Mouse (Mus musculus) hindbrain, embryonic 10.5 days (tissue): ENCODE results near the gene Dok3. TPM values are rescaled to one million over a fixed set of nuclear protein-coding genes. Genes with fewer than 3 reads are reported as not detected.
A peak's percentile ranks its signal among the peaks of the same experiment; 100 is the strongest.

Experiments
- DNase-seq: peaks from one replicate; pipeline ENCODE4 v3.0.0-alpha.2; 2017; ENCODE audit warnings: low spot score
- H3K27ac ChIP-seq: fragments of 300-500 bp; sonication (generic); 2 replicates; pipeline ENCODE4 v1.5.1; 2016; ENCODE audit warnings: mild to moderate bottlenecking, moderate library complexity
- H3K27me3 ChIP-seq: fragments of 300-500 bp; sonication (generic); 2 replicates; pipeline ENCODE4 v1.6.1; 2016; ENCODE audit warnings: mild to moderate bottlenecking; ENCODE audit not compliant: poor library complexity, insufficient read depth, severe bottlenecking
- H3K36me3 ChIP-seq: fragments of 300-500 bp; sonication (generic); 2 replicates; pipeline ENCODE4 v1.6.1; 2016; ENCODE audit warnings: mild to moderate bottlenecking, moderate library complexity
- H3K4me1 ChIP-seq: fragments of 300-500 bp; sonication (generic); replicated peaks from 2 replicates; pipeline ENCODE4 v1.6.1; 2016; ENCODE audit warnings: mild to moderate bottlenecking
- H3K4me3 ChIP-seq: fragments of 300-500 bp; sonication (generic); 2 replicates; pipeline ENCODE4 v1.5.1; 2016; ENCODE audit warnings: mild to moderate bottlenecking, moderate library complexity
- H3K9me3 ChIP-seq: fragments of 300-500 bp; sonication (generic); 2 replicates; pipeline ENCODE4 v1.6.1; 2016; ENCODE audit warnings: mild to moderate bottlenecking, moderate library complexity
- WGBS: fragments of 180-500 bp; shearing (Covaris S2); methylation state at CpG from one replicate; pipeline ENCODE4 v1.1.7; 2016; 5-methylcytosine and 5-hydroxymethylcytosine counted together
- polyA plus RNA-seq: library from polyadenylated mRNA; unstranded; fragments of >200 nt; fragmentation: Nextera tagmentation; extraction: Ambion mirVana; gene quantifications from 2 replicates; pipeline ENCODE4 v1.2.1, GENCODE M21; 2016

Gene Dok3
- polyA plus RNA-seq, 1 experiment from 2014 or later, result 3.9 TPM

DNA sequence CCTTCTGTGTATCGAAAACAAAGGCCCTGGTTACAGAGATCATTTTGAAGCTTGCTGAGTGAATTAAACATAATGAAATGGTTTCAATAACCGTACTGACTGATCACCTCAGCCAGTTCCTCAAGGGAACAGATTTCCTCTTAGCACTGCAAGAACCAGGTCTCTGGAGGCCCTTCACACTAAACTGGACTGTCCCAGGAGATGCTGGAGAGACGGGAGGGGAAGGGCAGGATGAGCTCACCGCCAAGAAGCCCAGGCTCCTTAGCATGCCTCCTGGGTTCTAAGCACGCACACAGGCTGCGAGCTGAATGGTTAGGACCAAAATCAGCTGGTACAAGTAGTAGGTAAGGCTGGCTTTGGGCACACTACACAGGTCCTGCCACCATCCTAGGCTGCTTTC lies 37.9 kb upstream of the Dok3 start:
- Histone ChIP-seq H3K27ac (no peak overlapping the region), H3K4me1 (peaks cover 24% of the 10 kb centered on the region), H3K9me3 (no peaks in the 10 kb centered on the region), H3K27me3 (no peaks in the 10 kb centered on the region), H3K36me3 (peaks cover 69% of the 10 kb centered on the region), H3K4me3 (no peak overlapping the region)
- 94% methylated on average over 6 of the region's 6 CpGs for WGBS
- DNase-seq, result no peak

DNA sequence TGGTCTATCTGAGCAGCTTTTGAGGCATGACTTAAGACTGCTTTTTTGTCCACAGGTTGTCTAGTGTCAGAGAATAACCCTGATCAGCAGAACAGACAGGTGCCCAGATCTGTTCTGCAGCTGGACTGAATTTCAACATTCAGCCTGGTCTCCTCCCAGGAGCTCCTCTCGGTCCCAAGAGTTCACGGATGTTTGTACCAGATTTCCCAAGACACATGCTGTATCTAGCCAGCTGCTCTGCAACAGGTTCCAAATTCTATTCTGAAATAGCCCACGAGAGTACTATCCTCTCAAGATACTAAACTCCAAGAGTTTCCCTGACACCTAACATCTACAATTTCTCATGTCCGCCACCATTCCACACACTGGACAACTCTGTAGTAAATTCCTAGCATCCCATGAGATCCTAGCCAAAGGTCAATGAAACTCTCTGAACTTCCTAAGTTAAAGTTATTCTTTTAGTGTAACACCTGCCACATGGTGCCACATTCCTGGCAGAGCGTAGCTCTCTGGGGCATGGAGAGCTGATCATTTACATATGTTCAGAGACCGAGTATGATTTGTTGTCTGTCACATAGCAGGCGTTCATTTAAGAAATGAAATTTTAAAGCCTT lies 34.3 kb upstream of the Dok3 start:
- WGBS, result 82% methylated on average over 7 of the region's 7 CpGs
- peaks cover 79% of the 10 kb centered on the region for H3K36me3 ChIP-seq

DNA sequence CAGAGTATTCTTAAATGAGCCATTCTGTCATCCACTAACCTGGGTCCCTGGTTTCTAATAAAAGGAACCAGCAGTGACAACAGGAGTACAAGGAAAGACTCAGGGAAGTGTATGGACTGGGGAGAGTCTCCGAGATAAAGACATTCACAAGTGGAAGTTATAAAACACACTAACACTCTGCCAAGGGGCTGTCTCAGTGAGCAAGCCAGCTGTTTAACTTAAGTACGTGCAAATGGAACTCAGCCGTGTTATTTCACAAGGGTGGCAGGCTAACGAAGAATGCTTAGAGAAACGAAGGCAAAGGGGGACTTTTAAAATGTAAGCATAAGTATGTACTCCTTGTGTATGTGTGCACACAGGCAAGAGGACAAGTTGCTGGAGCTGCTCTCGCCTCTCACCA lies 28.4 kb upstream of the Dok3 start:
- Histone ChIP-seq H3K27me3 (no peaks in the 10 kb centered on the region), H3K36me3 (peaks cover 76% of the 10 kb centered on the region), H3K9me3 (no peaks in the 10 kb centered on the region), H3K27ac (no peak overlapping the region), H3K4me1 (no peaks in the 10 kb centered on the region), H3K4me3 (no peak overlapping the region)
- DNase-seq, result no peak
- WGBS, result 93% methylated on average over 6 of the region's 6 CpGs

More for the DNA sequence above, 34.3 kb upstream of the Dok3 start:
- no peak overlapping the region for H3K27ac ChIP-seq
- H3K4me1 ChIP-seq, result no peaks in the 10 kb centered on the region
- H3K4me3 ChIP-seq, result no peak overlapping the region
- no peak for DNase-seq
- no peaks in the 10 kb centered on the region for H3K9me3 ChIP-seq
- H3K27me3 ChIP-seq, result no peaks in the 10 kb centered on the region

DNA sequence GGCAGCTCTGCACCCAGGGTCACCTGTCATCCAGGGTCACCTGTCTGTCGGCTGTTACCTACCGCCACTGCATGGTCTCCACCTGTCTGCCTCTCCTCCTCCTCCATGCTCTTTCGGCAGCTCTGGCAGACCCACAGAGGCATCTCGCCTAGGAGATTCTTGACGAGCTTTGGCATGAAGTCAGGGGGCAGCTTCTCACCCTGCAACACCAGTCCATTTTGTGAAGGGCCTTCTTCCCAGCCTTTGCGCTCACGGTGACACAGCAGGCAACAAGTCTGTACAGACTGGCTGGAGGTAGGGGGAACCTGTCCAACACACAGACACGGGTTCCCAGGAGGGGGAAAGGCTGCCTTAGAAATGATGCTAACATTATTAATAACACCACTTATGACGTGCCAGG lies 26.8 kb upstream of the Dok3 start:
- H3K36me3 ChIP-seq, result peaks cover 85% of the 10 kb centered on the region
- no peaks in the 10 kb centered on the region for H3K27me3 ChIP-seq
- no peak for DNase-seq
- no peaks in the 10 kb centered on the region for H3K4me1 ChIP-seq
- WGBS, result 91% methylated on average over 9 of the region's 9 CpGs
- H3K4me3 ChIP-seq, result no peak overlapping the region
- H3K9me3 ChIP-seq, result no peaks in the 10 kb centered on the region
- no peak overlapping the region for H3K27ac ChIP-seq

- WGBS, result 88% methylated on average over 15 of the region's 15 CpGs
- no peaks in the 10 kb centered on the region for H3K9me3 ChIP-seq
- no peak overlapping the region for H3K27ac ChIP-seq
- no peak overlapping the region for H3K4me3 ChIP-seq
- peaks cover 100% of the 10 kb centered on the region for H3K36me3 ChIP-seq
- no peak for DNase-seq
- H3K4me1 ChIP-seq, result no peaks in the 10 kb centered on the region
- no peaks in the 10 kb centered on the region for H3K27me3 ChIP-seq
Observed at GRCm38 (mm10) chr13:55549061-55549460, 20.0 kb upstream of the Dok3 start.

GRCm38 (mm10) chr13:55548426-55548825 lies 19.3 kb upstream of the Dok3 start:
- no peak for DNase-seq
- Histone ChIP-seq H3K27me3 (no peaks in the 10 kb centered on the region), H3K27ac (no peak overlapping the region), H3K9me3 (no peaks in the 10 kb centered on the region), H3K36me3 (peaks cover 100% of the 10 kb centered on the region), H3K4me3 (no peak overlapping the region), H3K4me1 (no peaks in the 10 kb centered on the region)
- WGBS, result 92% methylated on average over 5 of the region's 5 CpGs

- Histone ChIP-seq H3K27ac (no peak overlapping the region), H3K9me3 (no peaks in the 10 kb centered on the region), H3K4me1 (no peaks in the 10 kb centered on the region), H3K27me3 (no peaks in the 10 kb centered on the region), H3K36me3 (peaks cover 100% of the 10 kb centered on the region), H3K4me3 (no peak overlapping the region)
- 88% methylated on average over 2 of the region's 2 CpGs for WGBS
- no peak for DNase-seq
Observed at GRCm38 (mm10) chr13:55547916-55548315, 18.8 kb upstream of the Dok3 start.

- Histone ChIP-seq H3K36me3 (peaks cover 100% of the 10 kb centered on the region), H3K27me3 (no peaks in the 10 kb centered on the region), H3K4me1 (no peaks in the 10 kb centered on the region), H3K27ac (no peak overlapping the region), H3K4me3 (no peak overlapping the region), H3K9me3 (no peaks in the 10 kb centered on the region)
- 92% methylated on average over 6 of the region's 6 CpGs for WGBS
- DNase-seq, result no peak
Observed at GRCm38 (mm10) chr13:55544792-55545191, 15.7 kb upstream of the Dok3 start.

DNA sequence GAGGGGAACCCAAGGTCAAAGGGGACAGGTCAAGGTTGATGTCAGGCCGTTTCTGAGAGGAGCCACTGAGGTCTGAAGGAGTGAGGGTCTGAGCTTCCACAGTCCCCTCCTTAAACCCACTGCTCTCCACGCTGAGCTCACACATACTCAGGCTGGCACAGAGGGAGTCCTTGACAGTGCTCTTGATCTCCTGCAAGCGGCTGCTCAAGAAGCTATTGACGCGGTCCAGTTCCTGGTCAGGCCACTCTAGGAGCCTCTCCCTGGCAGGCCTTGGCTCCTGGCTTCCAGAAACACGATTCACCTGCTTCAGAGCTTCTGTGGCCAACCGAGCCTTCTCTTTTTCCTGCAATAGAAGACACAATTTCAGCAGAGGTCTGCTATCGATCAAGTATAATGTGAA lies 14.4 kb upstream of the Dok3 start:
- WGBS, result 93% methylated on average over 8 of the region's 8 CpGs
- H3K4me3 ChIP-seq, result no peak overlapping the region
- H3K27ac ChIP-seq, result no peak overlapping the region
- no peaks in the 10 kb centered on the region for H3K4me1 ChIP-seq
- no peaks in the 10 kb centered on the region for H3K9me3 ChIP-seq
- H3K36me3 ChIP-seq, result peaks cover 100% of the 10 kb centered on the region
- DNase-seq, result no peak
- H3K27me3 ChIP-seq, result no peaks in the 10 kb centered on the region

GRCm38 (mm10) chr13:55542891-55543290 lies 13.8 kb upstream of the Dok3 start:
- Histone ChIP-seq H3K36me3 (peaks cover 98% of the 10 kb centered on the region), H3K9me3 (no peaks in the 10 kb centered on the region), H3K27me3 (no peaks in the 10 kb centered on the region), H3K4me3 (no peak overlapping the region), H3K4me1 (no peaks in the 10 kb centered on the region), H3K27ac (no peak overlapping the region)
- no peak for DNase-seq
- 96% methylated on average over 4 of the region's 4 CpGs for WGBS

DNA sequence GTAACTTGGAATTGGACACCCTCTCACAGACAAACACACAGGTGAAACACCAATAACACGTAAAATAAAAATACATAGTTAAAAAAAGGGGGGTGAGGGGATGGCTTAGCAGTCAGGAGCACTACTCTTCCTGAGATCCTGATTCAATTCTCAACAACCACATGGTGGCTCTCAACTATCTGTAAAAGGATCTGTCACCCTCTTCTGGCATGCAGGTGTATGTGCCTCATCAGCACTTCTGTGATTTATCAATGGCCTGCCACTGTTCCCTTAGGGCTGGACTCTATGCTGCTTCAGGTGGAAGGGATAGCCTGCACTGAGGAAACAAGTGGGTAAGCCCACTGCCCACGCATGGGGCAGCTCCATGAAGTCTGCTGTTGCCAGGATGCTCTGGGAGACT lies 11.8 kb upstream of the Dok3 start:
- Histone ChIP-seq H3K4me1 (peaks cover 6% of the 10 kb centered on the region), H3K4me3 (no peak overlapping the region), H3K36me3 (peaks cover 82% of the 10 kb centered on the region), H3K9me3 (no peaks in the 10 kb centered on the region), H3K27me3 (no peaks in the 10 kb centered on the region), H3K27ac (no peak overlapping the region)
- WGBS, result 87% methylated on average over 2 of the region's 2 CpGs
- DNase-seq, result no peak

GRCm38 (mm10) chr13:55536194-55537175 lies 7.4 kb upstream of the Dok3 start, which contains the start of gene Ddx41:
TSS of gene Ddx41 (minus strand) at chr13:55536658.
- Histone ChIP-seq H3K4me1 (peaks cover 17% of the 10 kb centered on the region), H3K27ac (peak within 1 kb of the TSS; percentile 92), H3K9me3 (no peaks in the 10 kb centered on the region), H3K36me3 (peaks cover 78% of the 10 kb centered on the region), H3K4me3 (peak within 1 kb of the TSS; percentile 63), H3K27me3 (no peaks in the 10 kb centered on the region)
- DNase-seq, result peak; percentile 100
- WGBS, result under 1% methylated on average over 70 of the region's 70 CpGs

DNA sequence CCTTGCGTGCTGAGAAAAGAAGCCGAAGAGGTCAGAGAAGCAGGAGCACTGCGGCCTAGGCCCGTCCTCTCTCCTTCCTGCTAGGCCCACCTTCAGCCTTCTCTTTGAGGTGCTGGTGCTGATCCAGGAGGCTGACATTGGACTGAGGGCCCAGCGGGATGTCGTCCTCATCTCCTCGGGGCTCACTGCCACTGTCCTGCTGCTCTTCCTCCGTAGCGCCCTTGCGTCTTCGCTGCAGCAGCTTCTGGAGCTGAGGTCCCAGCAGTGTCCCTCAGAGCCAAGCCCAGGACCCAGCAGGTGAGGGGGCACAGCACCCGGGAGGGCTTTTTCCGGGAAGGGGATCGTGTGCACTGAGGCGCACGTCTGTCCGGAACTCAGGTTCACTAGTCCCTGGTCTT lies 6.7 kb upstream of the Dok3 start:
- Histone ChIP-seq H3K27ac (peak overlapping the region; percentile 92), H3K27me3 (no peaks in the 10 kb centered on the region), H3K9me3 (no peaks in the 10 kb centered on the region), H3K4me1 (peaks cover 17% of the 10 kb centered on the region), H3K4me3 (peak overlapping the region; percentile 63), H3K36me3 (peaks cover 78% of the 10 kb centered on the region)
- 15% methylated on average over 17 of the region's 17 CpGs for WGBS
- DNase-seq, result no peak
